Mouse (Mus musculus) skeletal muscle tissue, adult 2 months (tissue): ENCODE measurements around the gene Ifnlr1.
A peak's percentile ranks its signal among the peaks of the same experiment; 100 is the strongest.

Experiments
- DNase-seq: peaks from one replicate; pipeline ENCODE4 v3.0.0-alpha.2; 2012; ENCODE audit warnings: low read depth, low spot score

Gene Ifnlr1

DNA sequence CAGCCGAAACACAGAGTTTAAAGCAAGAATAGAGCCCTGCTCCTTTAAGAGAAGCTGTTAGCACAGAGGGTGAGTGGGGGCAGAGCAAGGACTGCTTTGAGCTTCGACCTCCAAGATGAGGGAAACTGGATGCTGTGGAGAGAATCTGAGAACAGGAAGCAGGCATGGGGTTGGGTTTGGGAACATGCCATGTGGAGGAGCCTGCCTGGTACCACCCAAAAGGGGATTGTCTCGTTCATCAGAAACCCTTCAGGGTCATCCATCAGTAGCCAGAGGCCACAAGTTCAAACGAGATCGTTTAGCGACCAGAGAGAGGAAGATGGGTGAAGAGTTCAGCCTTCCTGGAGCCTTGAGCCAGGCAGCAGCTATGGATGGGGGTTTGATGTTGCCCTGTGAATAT is 57.4 kb downstream of the Ifnlr1 start:
- DNase-seq: no peak

DNA sequence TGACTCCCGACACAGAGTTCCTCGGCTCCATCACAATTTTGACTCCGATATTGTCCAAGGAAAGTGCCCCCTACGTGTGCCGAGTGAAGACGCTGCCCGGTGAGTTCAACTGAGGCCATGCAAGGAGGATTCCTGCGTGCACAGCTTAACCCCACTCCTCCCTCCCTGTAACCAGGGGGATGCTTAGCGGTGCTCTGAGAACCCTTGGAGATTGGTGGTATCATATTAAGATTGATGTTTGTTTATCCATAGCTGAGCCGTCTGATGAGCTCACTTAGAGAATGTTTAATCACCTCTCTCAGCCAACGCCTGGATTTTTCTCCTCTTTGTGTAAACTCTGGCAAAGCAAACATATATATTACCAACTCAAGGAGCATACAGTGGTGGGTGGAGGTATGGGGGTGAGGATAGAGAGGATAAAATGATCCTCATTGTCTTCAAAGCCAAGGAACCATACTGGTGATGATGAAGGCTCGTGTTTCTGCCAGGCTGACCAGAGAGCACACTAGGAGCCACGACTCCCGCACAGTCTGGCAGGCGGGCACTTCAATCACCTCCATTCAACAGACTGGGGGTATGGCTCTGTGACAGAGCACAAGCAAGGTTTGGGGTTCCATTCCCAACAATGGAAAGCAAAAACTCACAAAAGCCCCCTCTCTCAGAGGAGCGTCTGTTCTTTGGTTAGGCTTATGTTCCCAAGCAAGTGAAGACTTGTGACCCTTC is 58.8 kb downstream of the Ifnlr1 start:
- DNase-seq: no peak

DNA sequence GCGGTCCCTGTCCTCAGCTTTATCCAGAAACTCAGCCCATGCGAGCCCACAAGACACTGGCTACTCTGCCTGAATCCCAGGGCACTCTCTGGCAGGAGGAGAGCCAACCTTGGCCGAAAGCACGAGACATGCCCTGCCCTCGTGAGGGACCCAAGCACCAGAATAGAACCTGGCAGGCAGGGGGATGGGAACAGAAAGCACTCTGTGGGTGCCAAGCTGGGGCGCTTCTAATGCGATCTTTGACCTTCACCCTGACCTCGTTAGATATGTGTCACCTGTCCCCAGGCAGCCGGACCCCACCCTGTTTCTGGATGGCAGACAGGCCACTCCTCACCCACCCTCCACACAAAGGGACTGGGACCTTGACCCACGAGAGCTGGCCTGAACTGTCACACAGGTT is 59.5 kb downstream of the Ifnlr1 start:
- DNase-seq: peak; percentile 28

DNA sequence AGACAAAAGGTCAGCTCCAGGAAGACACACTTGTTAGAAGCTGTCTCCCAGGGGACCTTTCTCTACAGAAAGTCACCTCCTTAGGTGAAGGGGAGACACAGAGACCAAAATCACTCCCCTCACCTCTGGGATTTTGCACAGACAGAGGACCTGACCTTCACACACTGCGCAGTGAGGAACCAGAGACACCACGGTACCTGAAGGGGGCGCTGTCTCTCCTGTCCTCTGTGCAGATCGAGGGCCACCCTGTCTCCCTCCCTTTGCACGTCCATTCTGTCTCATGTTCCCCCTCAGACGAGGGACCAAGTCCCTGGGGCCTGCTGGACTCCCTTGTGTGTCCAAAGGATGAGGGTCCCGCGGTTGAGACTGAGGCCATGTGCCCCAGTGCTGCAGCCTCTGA is 64.8 kb downstream of the Ifnlr1 start:
- no peak for DNase-seq

- DNase-seq: no peak
These were observed 66.2 kb downstream of the Ifnlr1 start for GRCm38 (mm10) chr4:135752106-135752778.

DNA sequence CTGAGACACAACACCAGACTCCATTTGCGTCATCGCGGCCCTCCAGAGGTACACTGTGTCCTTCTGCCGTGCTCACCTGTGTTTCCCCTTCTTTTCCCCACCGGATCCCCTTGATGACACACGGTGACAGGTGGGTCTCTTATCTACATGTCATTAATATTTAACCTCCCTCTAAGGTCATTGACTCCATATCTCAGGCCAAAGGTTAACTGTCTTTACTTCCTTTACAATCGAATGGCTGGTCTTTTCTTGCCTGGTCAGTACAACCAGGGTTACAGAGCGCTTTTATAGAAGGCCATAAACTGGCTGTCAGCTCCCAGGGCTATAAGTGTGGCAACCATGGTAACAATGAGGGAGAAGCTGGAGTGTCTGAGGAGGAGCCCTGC is 66.7 kb downstream of the Ifnlr1 start:
- DNase-seq: no peak
